Mouse (Mus musculus) naive thymus-derived CD4-positive, alpha-beta T cell, adult 5 months (primary cell): ENCODE measurements around the gene Cnfn. TPM values are rescaled to one million over a fixed set of nuclear protein-coding genes. Genes with fewer than 3 reads are reported as not detected.

Experiments
- polyA plus RNA-seq: library from polyadenylated mRNA; unstranded; fragments of 100-300 nt; shearing (Covaris generic); gene quantifications from one replicate; pipeline ENCODE4 v1.2.1, GENCODE M21; 2017

Gene Cnfn
- not detected for polyA plus RNA-seq

DNA sequence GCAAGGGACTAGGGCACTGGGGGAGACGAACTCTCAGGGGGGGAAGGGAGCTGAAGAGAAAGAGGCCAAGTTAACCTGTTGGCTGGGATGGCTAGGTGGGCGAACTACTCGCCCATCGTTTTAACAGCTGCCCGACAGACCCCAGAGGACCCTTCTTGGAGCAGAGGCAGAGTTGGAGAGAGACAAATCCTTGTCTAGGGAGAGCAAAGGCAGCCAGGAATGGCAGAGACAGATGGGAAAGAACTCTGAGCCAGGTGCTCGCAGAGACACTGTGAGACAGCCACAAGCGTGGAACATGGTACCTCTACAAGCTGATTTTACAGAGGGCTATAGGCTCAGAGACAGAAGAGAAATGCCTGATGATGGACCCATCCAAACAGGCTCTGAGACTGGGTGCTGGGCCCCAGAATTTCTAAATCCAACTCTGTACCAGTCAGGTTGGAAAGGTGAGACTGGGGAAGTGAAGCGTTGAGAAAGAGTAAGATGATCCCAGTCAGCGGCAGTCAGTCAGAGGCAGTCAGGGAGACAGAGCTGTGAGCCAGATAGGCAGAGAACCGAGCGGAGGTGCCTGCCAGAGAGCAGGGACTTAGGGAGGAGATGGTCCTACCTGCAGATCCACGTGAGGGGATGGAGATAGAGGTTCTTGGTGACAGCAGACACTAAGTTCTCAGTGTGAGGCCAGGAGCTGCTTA is at the start of gene Cnfn:
Cnfn (minus strand) TSS at position 667 of the 692 bp plus-strand sequence.

DNA sequence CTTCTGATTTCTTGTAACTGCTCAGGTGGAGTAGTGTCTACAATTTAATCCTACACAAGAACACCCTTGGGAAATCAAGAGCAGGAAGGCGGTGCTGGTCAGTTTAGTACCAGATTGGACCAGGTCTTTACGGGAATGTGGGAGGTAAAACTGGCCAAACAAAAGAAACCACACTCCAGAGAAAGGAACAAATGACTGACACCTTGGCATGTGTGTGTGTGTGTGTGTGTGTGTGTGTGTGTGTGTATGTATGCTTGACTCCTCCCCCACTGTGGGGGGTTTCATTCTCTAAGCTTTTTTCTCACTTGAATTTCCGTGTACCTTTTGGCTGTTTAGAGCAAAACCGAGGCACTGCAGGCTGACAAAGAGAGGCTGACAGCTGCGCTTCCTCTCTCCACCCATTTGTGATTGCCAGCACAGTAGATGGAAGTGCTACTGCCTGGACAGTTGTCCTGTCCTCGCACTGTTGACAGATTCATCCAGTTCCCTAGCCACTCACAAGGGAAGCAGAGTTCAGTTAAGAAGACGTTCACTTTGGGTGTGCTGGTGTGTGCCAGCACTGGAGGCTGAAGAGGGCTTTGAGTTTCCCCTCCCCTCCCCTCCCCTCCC is 43.4 kb upstream of the Cnfn start, which contains the start of gene Cxcl17:
Cxcl17 (minus strand) TSS at position 54 of the 609 bp plus-strand sequence.

DNA sequence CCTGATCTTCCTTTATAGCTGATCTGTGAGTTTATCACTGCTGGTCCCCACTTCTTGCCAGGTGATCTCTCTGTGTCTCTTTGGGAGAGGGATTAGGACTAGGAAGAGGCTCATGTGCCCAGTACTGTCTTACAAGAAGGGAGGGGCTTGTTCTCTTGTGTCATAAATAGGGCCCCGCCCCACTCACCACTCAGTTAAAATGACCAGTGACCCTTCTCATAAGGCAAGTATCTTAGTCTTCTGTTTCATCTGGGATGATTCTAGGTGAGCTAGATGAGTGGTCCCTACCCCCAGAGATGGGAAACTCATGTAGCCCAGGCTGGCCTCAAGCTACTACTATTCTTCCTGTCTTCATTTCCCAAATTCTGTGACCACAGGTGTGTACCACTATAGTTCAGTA is 29.1 kb upstream of the Cnfn start, which contains the start of gene Lipe:
Lipe (minus strand) TSS at position 101 of the 400 bp plus-strand sequence.

Other genes with a start within 250 kb of the Cnfn start
- 7.1 TPM for gene Pou2f2, start 190.0 kb downstream of the Cnfn start, polyA plus RNA-seq
- 133 TPM for gene Dedd2, start 149.1 kb downstream of the Cnfn start, polyA plus RNA-seq
- 2.0 TPM for gene Zfp526, start 148.3 kb downstream of the Cnfn start, polyA plus RNA-seq
- gene Gsk3a, start 131.9 kb downstream of the Cnfn start, polyA plus RNA-seq = 90.3 TPM
- gene Erf, start 119.0 kb downstream of the Cnfn start, polyA plus RNA-seq = 7.3 TPM
- 43.5 TPM for gene Cic, start 102.0 kb downstream of the Cnfn start, polyA plus RNA-seq
- gene Pafah1b3, start 71.7 kb downstream of the Cnfn start, polyA plus RNA-seq = 9.6 TPM
- gene Prr19, start 68.3 kb downstream of the Cnfn start, polyA plus RNA-seq = not detected
- gene Tmem145, start 63.6 kb downstream of the Cnfn start, polyA plus RNA-seq = not detected
- gene Megf8, start 52.6 kb downstream of the Cnfn start, polyA plus RNA-seq = not detected
- 9.5 TPM for gene Lipe, start 29.0 kb upstream of the Cnfn start, polyA plus RNA-seq
- not detected for gene Cxcl17, start 43.2 kb upstream of the Cnfn start, polyA plus RNA-seq
- gene Ceacam1, start 107.9 kb upstream of the Cnfn start, polyA plus RNA-seq = 0.40 TPM
- gene Ceacam2, start 170.1 kb upstream of the Cnfn start, polyA plus RNA-seq = not detected
- gene Erich4, start 246.2 kb upstream of the Cnfn start, polyA plus RNA-seq = not detected
- gene Dmac2, start 249.7 kb upstream of the Cnfn start, polyA plus RNA-seq = 91.4 TPM